Mouse (Mus musculus): Measurements from ENCODE around the gene Banp. TPM values are rescaled to one million over a fixed set of nuclear protein-coding genes. Genes with fewer than 3 reads are reported as not detected.

Banp gene
- polyA plus RNA-seq, 1 experiment from 2014 or later: 23.1 TPM

- H3K27ac ChIP-seq: no peak overlapping the region
- H3K4me3 ChIP-seq (replicated peaks; ENCODE audit: low read depth, low read length): no peak overlapping the region
- ATAC-seq (replicated peaks; ENCODE audit: low FRiP score, low read depth): peak; percentile 12; the same call in 1 of the 2 replicates
- H3K4me1 ChIP-seq (replicated peaks; ENCODE audit: insufficient read depth, low read length): no peaks in the 10 kb centered on the region; the same call in 1 of the 2 replicates
- H3K9ac ChIP-seq (ENCODE audit: low read depth, low read length): no peak overlapping the region
- H3K4me2 ChIP-seq (ENCODE audit: low read length): no peak overlapping the region
- no peaks in the 10 kb centered on the region for H3K36me3 ChIP-seq (ENCODE audit: insufficient read depth, low read length)
- H3K9me3 ChIP-seq (replicated peaks; ENCODE audit: low read length): no peaks in the 10 kb centered on the region
- H3K27me3 ChIP-seq (ENCODE audit: insufficient read depth, low read length): no peaks in the 10 kb centered on the region
- no peak for TF ChIP-seq CTCF (IDR thresholded peaks at IDR 0.05; ENCODE audit: low read depth)
- WGBS: 36% methylated on average over 7 of the region's 7 CpGs
- DNase-seq (ENCODE audit: low spot score): peak; percentile 78
Observed at GRCm38 (mm10) chr8:122056882-122057281, 107.3 kb downstream of the Banp start.

- Histone ChIP-seq H3K27me3 (ENCODE audit: insufficient read depth, low read length) (no peaks in the 10 kb centered on the region), H3K4me2 (ENCODE audit: low read length) (no peak overlapping the region), H3K36me3 (ENCODE audit: insufficient read depth, low read length) (no peaks in the 10 kb centered on the region), H3K27ac (no peak overlapping the region), H3K4me1 (replicated peaks; ENCODE audit: insufficient read depth, low read length) (no peaks in the 10 kb centered on the region; the same call in 1 of the 2 replicates), H3K9ac (ENCODE audit: low read depth, low read length) (no peak overlapping the region), H3K4me3 (replicated peaks; ENCODE audit: low read depth, low read length) (no peak overlapping the region), H3K9me3 (replicated peaks; ENCODE audit: low read length) (no peaks in the 10 kb centered on the region)
- DNase-seq (ENCODE audit: low spot score) (no peak), ATAC-seq (replicated peaks; ENCODE audit: low FRiP score, low read depth) (no peak)
- TF ChIP-seq CTCF (IDR thresholded peaks at IDR 0.05; ENCODE audit: low read depth): no peak
- 39% methylated on average over 9 of the region's 9 CpGs for WGBS
Observed at GRCm38 (mm10) chr8:122058510-122058909, 109.0 kb downstream of the Banp start.

GRCm38 (mm10) chr8:122058951-122059350 lies 109.4 kb downstream of the Banp start:
- Histone ChIP-seq H3K4me2 (ENCODE audit: low read length) (no peak overlapping the region), H3K9me3 (replicated peaks; ENCODE audit: low read length) (no peaks in the 10 kb centered on the region), H3K4me1 (replicated peaks; ENCODE audit: insufficient read depth, low read length) (no peaks in the 10 kb centered on the region; the same call in 1 of the 2 replicates), H3K36me3 (ENCODE audit: insufficient read depth, low read length) (no peaks in the 10 kb centered on the region), H3K27me3 (ENCODE audit: insufficient read depth, low read length) (no peaks in the 10 kb centered on the region), H3K9ac (ENCODE audit: low read depth, low read length) (no peak overlapping the region), H3K27ac (no peak overlapping the region), H3K4me3 (replicated peaks; ENCODE audit: low read depth, low read length) (no peak overlapping the region)
- no peak for DNase-seq (ENCODE audit: low spot score)
- no peak for ATAC-seq (replicated peaks; ENCODE audit: low FRiP score, low read depth)
- TF ChIP-seq CTCF (IDR thresholded peaks at IDR 0.05; ENCODE audit: low read depth): no peak
- 69% methylated on average over 8 of the region's 8 CpGs for WGBS

GRCm38 (mm10) chr8:122062508-122063223 lies 113.1 kb downstream of the Banp start:
- Histone ChIP-seq H3K36me3 (ENCODE audit: insufficient read depth, low read length) (no peaks in the 10 kb centered on the region), H3K4me3 (replicated peaks; ENCODE audit: low read depth, low read length) (no peak overlapping the region), H3K9ac (ENCODE audit: low read depth, low read length) (no peak overlapping the region), H3K4me1 (replicated peaks; ENCODE audit: insufficient read depth, low read length) (no peaks in the 10 kb centered on the region), H3K4me2 (ENCODE audit: low read length) (no peak overlapping the region), H3K27me3 (ENCODE audit: insufficient read depth, low read length) (no peaks in the 10 kb centered on the region), H3K9me3 (replicated peaks; ENCODE audit: low read length) (no peaks in the 10 kb centered on the region), H3K27ac (no peak overlapping the region)
- DNase-seq (ENCODE audit: low spot score) (no peak), ATAC-seq (replicated peaks; ENCODE audit: low FRiP score, low read depth) (no peak)
- 70% methylated on average over 12 of the region's 12 CpGs for WGBS
- TF ChIP-seq CTCF (IDR thresholded peaks at IDR 0.05; ENCODE audit: low read depth): no peak

- no peak overlapping the region for H3K9ac ChIP-seq (ENCODE audit: low read depth, low read length)
- 65% methylated on average over 7 of the region's 7 CpGs for WGBS
- no peaks in the 10 kb centered on the region; the same call in 1 of the 2 replicates for H3K4me1 ChIP-seq (replicated peaks; ENCODE audit: insufficient read depth, low read length)
- DNase-seq (ENCODE audit: low spot score) (no peak), ATAC-seq (replicated peaks; ENCODE audit: low FRiP score, low read depth) (no peak)
- H3K27ac ChIP-seq: no peak overlapping the region
- no peak overlapping the region for H3K4me2 ChIP-seq (ENCODE audit: low read length)
- no peaks in the 10 kb centered on the region for H3K9me3 ChIP-seq (replicated peaks; ENCODE audit: low read length)
- H3K27me3 ChIP-seq (ENCODE audit: insufficient read depth, low read length): no peaks in the 10 kb centered on the region
- H3K4me3 ChIP-seq (replicated peaks; ENCODE audit: low read depth, low read length): no peak overlapping the region
- no peak for TF ChIP-seq CTCF (IDR thresholded peaks at IDR 0.05; ENCODE audit: low read depth)
- no peaks in the 10 kb centered on the region for H3K36me3 ChIP-seq (ENCODE audit: insufficient read depth, low read length)
Observed at GRCm38 (mm10) chr8:122064353-122064752, 114.8 kb downstream of the Banp start.

GRCm38 (mm10) chr8:122067783-122068505 lies 118.4 kb downstream of the Banp start:
- DNase-seq (ENCODE audit: low spot score): no peak
- no peak overlapping the region for H3K27ac ChIP-seq
- no peak for ATAC-seq (replicated peaks; ENCODE audit: low FRiP score, low read depth)
- H3K4me3 ChIP-seq (replicated peaks; ENCODE audit: low read depth, low read length): no peak overlapping the region
- no peaks in the 10 kb centered on the region for H3K36me3 ChIP-seq (ENCODE audit: insufficient read depth, low read length)
- no peak for TF ChIP-seq CTCF (IDR thresholded peaks at IDR 0.05; ENCODE audit: low read depth)
- no peak overlapping the region for H3K4me2 ChIP-seq (ENCODE audit: low read length)
- no peaks in the 10 kb centered on the region for H3K27me3 ChIP-seq (ENCODE audit: insufficient read depth, low read length)
- no peaks in the 10 kb centered on the region; the same call in 1 of the 2 replicates for H3K4me1 ChIP-seq (replicated peaks; ENCODE audit: insufficient read depth, low read length)
- H3K9me3 ChIP-seq (replicated peaks; ENCODE audit: low read length): no peaks in the 10 kb centered on the region
- no peak overlapping the region for H3K9ac ChIP-seq (ENCODE audit: low read depth, low read length)
- WGBS: 50% methylated on average over 15 of the region's 15 CpGs

Data from kidney, postnatal 0 days (tissue).